Mouse (Mus musculus) cerebellum, postnatal 14 days (tissue): ENCODE data around the gene 4930470P17Rik.
"Not testable (repeated sequence)": the region's sequence is repeated elsewhere in the genome, so short reads cannot be mapped to it uniquely, and the experiment has no call there.

Experiments used
- DNase-seq, 2 experiments: peaks; one replicate each; pipeline ENCODE4 v3.0.0; 2021; ENCODE audit warnings: mixed read lengths in 2 of 2

4930470P17Rik gene

GRCm38 (mm10) chr2:170601917-170602316 lies at the start of gene 4930470P17Rik:
TSS of gene 4930470P17Rik (minus strand) at chr2:170602017.
- DNase-seq = no peak

GRCm38 (mm10) chr2:170651483-170651882 lies 49.7 kb upstream of the 4930470P17Rik start:
- DNase-seq = peak in 1 of 2 experiments; percentile 34

GRCm38 (mm10) chr2:170648542-170648941 lies 46.7 kb upstream of the 4930470P17Rik start:
- peak in 1 of 2 experiments; percentile 13 for DNase-seq

GRCm38 (mm10) chr2:170646201-170646600 lies 44.4 kb upstream of the 4930470P17Rik start:
- DNase-seq = no peak

- DNase-seq = no peak
These were observed 40.6 kb upstream of the 4930470P17Rik start for GRCm38 (mm10) chr2:170642338-170642806.

GRCm38 (mm10) chr2:170640281-170640680 lies 38.5 kb upstream of the 4930470P17Rik start:
- DNase-seq = no peak

- DNase-seq = peak; percentile 21 to 32
These were observed 36.9 kb upstream of the 4930470P17Rik start for GRCm38 (mm10) chr2:170638746-170639145.

GRCm38 (mm10) chr2:170632998-170633622 lies 31.3 kb upstream of the 4930470P17Rik start:
- no peak for DNase-seq

- peak; percentile 43 to 60 for DNase-seq
These were observed 30.6 kb upstream of the 4930470P17Rik start for GRCm38 (mm10) chr2:170632386-170632785.

GRCm38 (mm10) chr2:170631375-170631774 lies 29.6 kb upstream of the 4930470P17Rik start:
- no peak for DNase-seq

- peak in 1 of 2 experiments; percentile 12 for DNase-seq
These were observed 28.7 kb upstream of the 4930470P17Rik start for GRCm38 (mm10) chr2:170630553-170630952.

- DNase-seq = not testable (repeated sequence)
These were observed 26.2 kb upstream of the 4930470P17Rik start for GRCm38 (mm10) chr2:170627991-170628390.

GRCm38 (mm10) chr2:170624201-170624880 lies 22.5 kb upstream of the 4930470P17Rik start:
- DNase-seq = not testable (repeated sequence)

GRCm38 (mm10) chr2:170622985-170623384 lies 21.2 kb upstream of the 4930470P17Rik start:
- DNase-seq = no peak

- no peak for DNase-seq
These were observed 17.2 kb upstream of the 4930470P17Rik start for GRCm38 (mm10) chr2:170618862-170619492.

GRCm38 (mm10) chr2:170611794-170612193 lies 10.0 kb upstream of the 4930470P17Rik start:
- not testable (repeated sequence) for DNase-seq

GRCm38 (mm10) chr2:170601171-170601570 lies 646 bp downstream of the 4930470P17Rik start:
- DNase-seq = peak in 1 of 2 experiments; percentile 20

- DNase-seq = peak in 1 of 2 experiments; percentile 12
These were observed 4.2 kb downstream of the 4930470P17Rik start for GRCm38 (mm10) chr2:170597586-170597985.

- peak; percentile 71 to 82 for DNase-seq
These were observed 5.1 kb downstream of the 4930470P17Rik start for GRCm38 (mm10) chr2:170596726-170597125.

- no peak for DNase-seq
These were observed 9.7 kb downstream of the 4930470P17Rik start for GRCm38 (mm10) chr2:170592161-170592560.

GRCm38 (mm10) chr2:170588369-170588900 lies 13.4 kb downstream of the 4930470P17Rik start:
- DNase-seq = no peak

- DNase-seq = no peak
These were observed 17.1 kb downstream of the 4930470P17Rik start for GRCm38 (mm10) chr2:170584678-170585077.

- DNase-seq = peak in 1 of 2 experiments; percentile 8
These were observed 22.3 kb downstream of the 4930470P17Rik start for GRCm38 (mm10) chr2:170579551-170579950.
